Mouse (Mus musculus) liver, embryonic 14.5 days (tissue): ENCODE results near the gene Kif24.

Experiments used
- CTCF ChIP-seq: IDR thresholded peaks from 2 replicates; pipeline ENCODE4 v1.5.1; 2016; ENCODE audit warnings: antibody characterized with exemption, low read depth, control low read depth
- EP300 ChIP-seq: IDR thresholded peaks from 2 replicates; pipeline ENCODE4 v1.6.1; 2016; ENCODE audit warnings: antibody characterized with exemption, low read depth

DNA sequence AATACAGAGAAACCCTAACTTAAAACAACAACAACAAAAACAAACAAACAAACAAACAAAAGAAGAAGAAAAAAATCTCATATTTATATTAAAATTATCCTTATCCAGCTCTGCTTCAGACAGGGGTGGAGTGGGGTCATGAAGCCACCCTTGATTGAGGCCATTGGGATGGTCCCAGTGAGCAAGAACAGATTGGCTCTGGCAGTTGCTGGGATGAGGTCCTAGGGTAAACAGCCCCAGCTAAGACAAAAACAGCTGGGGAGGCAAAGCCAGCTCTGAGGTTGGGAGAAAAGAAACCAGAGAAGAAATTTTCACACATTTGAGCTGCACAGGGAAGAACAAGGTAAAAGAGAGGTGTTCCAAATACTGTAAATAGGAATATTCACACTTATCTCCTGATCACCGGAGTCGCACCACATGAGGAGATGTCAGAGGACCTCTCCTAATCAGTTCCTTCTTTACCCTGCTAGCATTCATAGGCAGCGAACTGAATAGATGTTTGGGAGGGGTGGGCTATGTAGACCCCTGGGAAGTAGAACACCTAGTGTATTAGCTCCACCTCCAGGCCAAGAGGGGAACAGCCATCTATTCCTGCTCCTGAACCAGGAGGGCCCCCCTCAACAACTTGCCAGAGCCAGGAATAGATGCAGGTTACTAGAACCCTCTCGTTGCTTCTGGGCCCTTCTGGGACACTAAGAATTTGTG is 14.2 kb upstream of the Kif24 start:
- no peak for TF ChIP-seq EP300
- peak; percentile 22; the same call in 1 of the 2 replicates for TF ChIP-seq CTCF
